Mouse (Mus musculus): ENCODE data around the gene Arhgef28.

- TF ChIP-seq CTCF (IDR thresholded peaks at IDR 0.05; ENCODE audit: borderline replicate concordance, insufficient read depth, low read length) (no peak), POLR2A (IDR thresholded peaks at IDR 0.05; ENCODE audit: low read depth, low read length) (no peak)
These were observed 279.9 kb downstream of the Arhgef28 start for GRCm38 (mm10) chr13:97926371-97926770.
